Mouse (Mus musculus) heart, embryonic 15.5 days (tissue): ENCODE results near the gene Fam133b. TPM values are rescaled to one million over a fixed set of nuclear protein-coding genes. Genes with fewer than 3 reads are reported as not detected.
"Not testable (repeated sequence)": the region's sequence is repeated elsewhere in the genome, so short reads cannot be mapped to it uniquely, and the experiment has no call there.

ENCODE experiments used
- ATAC-seq: fragments of 200-750 bp; cut with Nextera tagmentation; replicated peaks from 2 replicates; pipeline ENCODE4 v1.8.0; 2017; ENCODE audit warnings: low read depth, moderate TSS enrichment; ENCODE audit not compliant: insufficient number of reproducible peaks, insufficient read depth, low FRiP score
- H3K27ac ChIP-seq: fragments of 300-500 bp; sonication (generic); 2 replicates; pipeline ENCODE4 v1.5.1; 2015; ENCODE audit warnings: mild to moderate bottlenecking, inconsistent platforms
- H3K27me3 ChIP-seq: fragments of 300-500 bp; sonication (generic); 2 replicates; pipeline ENCODE4 v1.6.1; 2015; ENCODE audit warnings: inconsistent platforms
- H3K36me3 ChIP-seq: fragments of 300-500 bp; sonication (generic); 2 replicates; pipeline ENCODE4 v1.6.1; 2015; ENCODE audit warnings: mild to moderate bottlenecking, inconsistent platforms
- H3K4me1 ChIP-seq: fragments of 300-500 bp; sonication (generic); replicated peaks from 2 replicates; pipeline ENCODE4 v1.6.1; 2015; ENCODE audit warnings: inconsistent platforms
- H3K4me2 ChIP-seq: fragments of 300-500 bp; sonication (generic); 2 replicates; pipeline ENCODE4 v1.6.1; 2015; ENCODE audit warnings: inconsistent platforms, mild to moderate bottlenecking, moderate library complexity
- H3K4me3 ChIP-seq: fragments of 300-500 bp; sonication (generic); 2 replicates; pipeline ENCODE4 v1.5.1; 2015; ENCODE audit warnings: mild to moderate bottlenecking, inconsistent platforms
- H3K9ac ChIP-seq: fragments of 300-500 bp; sonication (generic); 2 replicates; pipeline ENCODE4 v1.6.1; 2015; ENCODE audit warnings: mild to moderate bottlenecking, inconsistent platforms
- H3K9me3 ChIP-seq: fragments of 300-500 bp; sonication (generic); replicated peaks from 2 replicates; pipeline ENCODE4 v1.6.1; 2016; ENCODE audit warnings: inconsistent platforms
- WGBS: fragments of 180-500 bp; shearing (Covaris S2); methylation state at CpG from one replicate; pipeline ENCODE4 v1.1.7; 2015; ENCODE audit warnings: mixed read lengths; 5-methylcytosine and 5-hydroxymethylcytosine counted together
- polyA plus RNA-seq: library from polyadenylated mRNA; unstranded; fragments of >200 nt; fragmentation: Nextera tagmentation; extraction: Ambion mirVana; gene quantifications from 2 replicates; pipeline ENCODE4 v1.2.1, GENCODE M21; 2015

The Fam133b gene
- polyA plus RNA-seq, 1 experiment from 2014 or later = 16.8 TPM

GRCm38 (mm10) chr5:3609241-3609640 lies 65.6 kb downstream of the Fam133b start:
- Histone ChIP-seq H3K27ac (no peak overlapping the region), H3K36me3 (peaks cover 41% of the 10 kb centered on the region), H3K9me3 (no peaks in the 10 kb centered on the region), H3K4me3 (no peak overlapping the region), H3K4me2 (no peak overlapping the region), H3K4me1 (no peaks in the 10 kb centered on the region), H3K27me3 (no peaks in the 10 kb centered on the region), H3K9ac (no peak overlapping the region)
- WGBS = 92% methylated on average over 7 of the region's 7 CpGs
- no peak for ATAC-seq

DNA sequence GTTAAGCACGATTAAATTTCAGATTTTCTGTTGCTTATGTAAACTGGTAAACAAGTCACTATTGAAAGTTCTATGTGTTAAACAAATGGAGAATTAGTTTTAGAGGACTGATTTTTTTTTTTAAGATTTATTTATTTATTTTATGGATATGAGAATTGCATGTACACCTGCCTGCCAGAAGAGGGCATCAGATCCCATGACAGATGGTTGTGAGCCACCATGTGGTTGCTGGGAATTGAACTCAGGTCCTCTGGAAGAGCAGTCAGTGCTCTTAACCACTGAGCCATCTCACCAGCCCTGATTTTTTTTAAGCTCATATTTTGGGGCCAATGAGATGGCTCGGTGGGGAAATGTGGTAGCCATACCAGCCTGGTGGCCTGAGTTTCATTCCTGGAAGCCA lies 68.2 kb downstream of the Fam133b start:
- H3K27ac ChIP-seq, H3K9me3 ChIP-seq, H3K4me2 ChIP-seq, H3K9ac ChIP-seq, ATAC-seq, H3K27me3 ChIP-seq, H3K4me1 ChIP-seq, H3K4me3 ChIP-seq: not testable (repeated sequence)
- H3K36me3 ChIP-seq = peaks cover 39% of the 10 kb centered on the region
- WGBS = 83% methylated on average over 2 of the region's 2 CpGs

Other genes starting within 250 kb of the Fam133b start
- 31.7 and 45.4 TPM in 2 replicates for gene Cdk6, start 202.3 kb upstream of the Fam133b start, polyA plus RNA-seq
- gene 1700109H08Rik, start 27.7 kb downstream of the Fam133b start, polyA plus RNA-seq = 1.6 and 2.4 TPM in 2 replicates
- 10.1 and 11.3 TPM in 2 replicates for gene Pex1, start 52.2 kb downstream of the Fam133b start, polyA plus RNA-seq
- 7.6 and 9.4 TPM in 2 replicates for gene Rbm48, start 52.8 kb downstream of the Fam133b start, polyA plus RNA-seq
- gene Tmbim7, start 107.3 kb downstream of the Fam133b start, polyA plus RNA-seq = not detected in 2 replicates
- gene Gatad1, start 113.4 kb downstream of the Fam133b start, polyA plus RNA-seq = 50.9 and 57.6 TPM in 2 replicates